Mouse (Mus musculus) erythroblast, embryonic 14.5 days (primary cell): ENCODE results near the gene Myh2.

Experiments used
- GATA1 ChIP-seq: IDR thresholded peaks from 2 replicates; pipeline ENCODE4 v1.6.1; 2012; ENCODE audit warnings: low read length, inconsistent platforms, mixed read lengths
- TAL1 ChIP-seq: IDR thresholded peaks from 3 replicates; pipeline ENCODE4 v1.6.1; 2012; ENCODE audit warnings: low read length, inconsistent platforms, mixed read lengths

GRCm38 (mm10) chr11:67229946-67230345 is 59.1 kb downstream of the Myh2 start:
- TF ChIP-seq TAL1, result no peak
- no peak for TF ChIP-seq GATA1
